Mouse (Mus musculus): ENCODE data around the gene Cdkn2d. TPM values are rescaled to one million over a fixed set of nuclear protein-coding genes. Genes with fewer than 3 reads are reported as not detected.
A peak's percentile ranks its signal among the peaks of the same experiment; 100 is the strongest.
"Not testable (repeated sequence)": the region's sequence is repeated elsewhere in the genome, so short reads cannot be mapped to it uniquely, and the experiment has no call there.

The Cdkn2d gene
- total RNA-seq (2021), result 10 to 100 TPM; 17.9 to 21.1 TPM
- long read RNA-seq, experiment 1, transcript Cdkn2d-203 (2 exons, 1,423 nt), result major isoform, 43 of 47 reads
- long read RNA-seq, experiment 1, partial matches to known transcripts, result 0 of 47 reads
- long read RNA-seq, experiment 1, other reads (novel, unspliced or antisense), result 0 of 47 reads
- long read RNA-seq, experiment 2, transcript Cdkn2d-203 (2 exons, 1,423 nt), result major isoform, 27 of 28 reads
- long read RNA-seq, experiment 2, partial matches to known transcripts, result 1 of 28 reads
- long read RNA-seq, experiment 2, other reads (novel, unspliced or antisense), result 0 of 28 reads

DNA sequence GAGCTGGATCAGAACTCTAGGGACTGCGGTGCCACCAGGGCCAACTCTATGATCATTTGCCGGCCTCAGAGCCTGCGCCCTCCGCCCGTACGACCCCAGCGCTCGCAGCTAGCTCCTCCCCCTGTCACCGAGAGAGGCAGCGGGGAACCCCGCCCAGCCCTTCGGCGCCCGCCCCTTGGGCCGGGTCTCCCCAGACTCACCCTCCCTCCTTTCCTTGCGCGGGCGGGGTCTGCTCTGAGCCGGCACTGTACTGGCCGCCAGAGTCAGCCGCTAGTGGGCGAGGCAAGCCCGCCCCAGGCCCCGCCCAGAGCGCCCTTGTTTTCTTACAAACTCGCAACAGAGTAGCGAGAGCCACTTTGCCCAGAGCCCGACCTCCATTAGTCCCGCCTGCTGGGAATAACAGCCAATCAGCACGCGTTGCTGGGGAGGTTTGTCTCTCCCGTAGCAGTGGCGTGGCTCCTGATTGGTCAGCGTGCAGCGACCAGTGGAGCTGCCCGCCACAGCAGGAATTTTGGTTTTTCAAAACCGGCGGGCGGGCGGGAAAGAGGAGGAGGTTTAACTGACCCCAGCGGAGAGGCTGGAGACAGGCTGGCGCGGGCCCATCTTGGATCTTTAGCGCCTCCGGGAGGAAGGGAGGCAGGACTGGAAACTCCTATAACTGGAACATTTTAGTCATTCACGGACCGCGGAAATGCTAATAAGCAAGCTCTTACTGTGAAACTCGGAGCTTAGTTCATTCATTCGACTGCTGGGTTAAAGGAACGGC, at the start of gene Cdkn2d:
TSS of gene Cdkn2d (minus strand) at position 386 of the 766 bp plus-strand sequence.
- DNase-seq, result peak; percentile 99 to 100
- intact Hi-C loops (cut with DNase I), result no loop called here

DNA sequence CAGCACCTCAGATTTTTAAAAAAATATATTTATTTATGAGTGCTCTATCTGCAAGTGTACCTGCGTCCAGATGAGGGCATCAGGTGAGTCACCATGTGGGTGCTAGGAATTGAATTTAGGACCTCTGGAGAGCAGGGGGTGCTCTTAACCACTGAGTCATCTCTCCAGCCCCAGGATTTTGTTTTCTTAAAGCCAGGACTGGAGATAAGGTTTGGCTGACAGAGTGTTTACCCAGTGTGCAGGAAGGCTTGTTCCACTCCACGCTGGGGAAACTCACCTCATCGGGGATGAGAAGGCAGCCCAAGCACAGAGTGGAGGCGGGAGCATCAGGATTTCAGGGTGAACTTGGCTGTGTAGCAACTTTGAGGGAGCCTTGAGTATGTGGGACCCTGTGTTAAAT, 49.2 kb upstream of the Cdkn2d start:
- intact Hi-C loops (cut with DNase I), result no loop called here
- no peak for DNase-seq

GRCm38 (mm10) chr9:21337652-21338051, 46.4 kb upstream of the Cdkn2d start:
- intact Hi-C loops (cut with DNase I), result no loop called here
- peak; percentile 54 to 71 for DNase-seq

- no peak for DNase-seq
- intact Hi-C loops (cut with DNase I), result no loop called here
Measured at GRCm38 (mm10) chr9:21336491-21336890, 45.3 kb upstream of the Cdkn2d start.

DNA sequence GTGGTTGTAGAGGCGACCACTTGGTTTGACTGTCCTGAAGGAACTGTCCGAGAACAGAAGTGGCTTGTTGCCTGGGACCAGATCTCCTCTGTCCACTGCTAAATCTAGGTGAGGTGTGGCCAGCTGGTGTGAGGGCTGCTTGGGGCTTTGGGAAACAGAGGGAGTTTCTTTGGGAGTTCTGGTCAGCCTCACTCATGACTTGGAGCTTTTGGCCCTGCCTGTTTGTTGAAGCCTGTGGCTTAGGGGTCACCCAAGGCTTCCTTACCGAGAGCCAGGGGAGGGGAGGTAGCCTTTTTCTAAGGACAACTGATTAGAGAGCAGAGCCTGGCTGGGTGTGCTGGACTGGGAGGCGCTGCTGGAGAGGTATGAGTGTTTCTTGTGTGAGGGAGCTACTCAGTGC, 44.2 kb upstream of the Cdkn2d start:
- peak; percentile 40 to 54 for DNase-seq
- intact Hi-C loops (cut with DNase I), result no loop called here

- intact Hi-C loops (cut with DNase I), result no loop called here
- DNase-seq, result no peak
Measured at GRCm38 (mm10) chr9:21334747-21335146, 43.5 kb upstream of the Cdkn2d start.

- no peak for DNase-seq
- intact Hi-C loops (cut with DNase I), result no loop called here
Measured at GRCm38 (mm10) chr9:21333523-21333922, 42.3 kb upstream of the Cdkn2d start.

DNA sequence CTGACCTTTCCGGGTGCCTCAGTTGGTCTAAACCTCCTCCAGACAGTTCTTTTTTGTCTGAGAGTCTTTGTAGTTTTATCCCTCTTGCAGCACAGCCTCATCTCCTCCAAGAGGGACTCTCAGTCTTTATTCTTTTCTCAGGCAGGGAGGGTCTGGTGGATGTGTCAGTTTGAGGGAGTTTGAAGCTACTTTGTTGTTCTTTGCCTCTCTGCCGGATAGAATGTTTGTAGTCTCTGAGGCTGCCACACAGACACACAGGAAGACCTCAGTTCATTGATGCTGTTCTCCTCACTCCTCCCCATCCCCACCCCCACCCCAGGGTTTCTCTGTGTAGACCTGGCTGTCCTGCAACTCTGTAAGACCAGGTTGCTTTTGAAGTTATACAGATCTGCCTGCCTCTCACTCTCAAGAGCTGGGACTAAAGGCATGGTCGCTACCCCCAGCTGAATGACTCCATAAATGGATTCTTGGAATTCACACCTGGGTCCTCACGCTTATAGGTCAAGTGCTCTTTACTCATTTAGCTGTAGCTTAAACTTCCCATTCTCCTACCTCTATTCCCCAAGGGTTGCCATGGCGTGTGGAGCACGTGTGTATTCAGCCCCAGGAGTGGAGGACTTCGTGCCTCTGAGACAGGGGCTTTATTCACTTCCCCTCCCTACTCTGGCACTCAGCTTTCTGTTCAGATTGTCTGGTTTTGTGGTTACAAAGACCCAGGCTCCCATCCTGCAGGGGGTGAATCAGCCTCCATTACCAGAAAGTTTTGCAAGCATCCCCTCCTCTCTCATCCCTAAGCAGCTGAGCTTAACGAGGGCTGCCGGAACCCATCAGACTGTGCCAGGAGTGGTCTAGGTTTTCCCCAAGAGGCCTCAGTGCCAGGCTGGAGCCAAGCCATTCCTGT, 41.2 kb upstream of the Cdkn2d start:
- DNase-seq, result no peak

GRCm38 (mm10) chr9:21331365-21332140, 40.3 kb upstream of the Cdkn2d start:
- no peak for DNase-seq
- intact Hi-C loops (cut with DNase I), result no loop called here

More for the DNA sequence above, 41.2 kb upstream of the Cdkn2d start:
- intact Hi-C loops (cut with DNase I), result no loop called here

- intact Hi-C loops (cut with DNase I), result no loop called here
Measured at GRCm38 (mm10) chr9:21329699-21330289, 38.6 kb upstream of the Cdkn2d start.

DNA sequence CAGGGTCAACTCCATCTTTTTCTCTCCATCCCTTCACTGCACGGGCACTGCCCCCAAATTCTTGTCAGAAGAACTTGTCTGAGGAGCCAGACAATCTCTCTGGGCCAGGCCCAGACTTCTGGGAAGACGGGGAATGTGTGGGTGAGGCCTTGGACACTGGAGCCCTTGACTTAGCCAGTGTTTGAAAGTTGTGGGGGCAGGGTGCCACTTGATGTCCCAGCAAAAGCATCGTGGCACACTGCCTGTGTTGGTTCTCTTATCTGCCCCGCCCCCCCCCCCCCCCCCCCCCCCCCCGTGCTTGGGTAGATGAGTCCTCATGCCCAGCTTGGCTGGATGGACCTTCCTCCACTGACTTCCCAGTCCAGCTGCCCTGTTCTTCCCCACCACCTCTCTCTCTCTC, 37.8 kb upstream of the Cdkn2d start:
- intact Hi-C loops (cut with DNase I), result no loop called here

More at GRCm38 (mm10) chr9:21329699-21330289, 38.6 kb upstream of the Cdkn2d start:
- no peak for DNase-seq

GRCm38 (mm10) chr9:21328041-21328440, 36.8 kb upstream of the Cdkn2d start:
- intact Hi-C loops (cut with DNase I), result no loop called here
- no peak for DNase-seq

More for the DNA sequence above, 37.8 kb upstream of the Cdkn2d start:
- peak; percentile 63 to 71 for DNase-seq

- intact Hi-C loops (cut with DNase I), result no loop called here
- DNase-seq, result no peak
Measured at GRCm38 (mm10) chr9:21327569-21327968, 36.4 kb upstream of the Cdkn2d start.

GRCm38 (mm10) chr9:21324269-21324668, 33.1 kb upstream of the Cdkn2d start:
- no peak for DNase-seq
- intact Hi-C loops (cut with DNase I), result no loop called here

- intact Hi-C loops (cut with DNase I); DNase-seq: not testable (repeated sequence)
Measured at GRCm38 (mm10) chr9:21322917-21323297, 31.7 kb upstream of the Cdkn2d start.

DNA sequence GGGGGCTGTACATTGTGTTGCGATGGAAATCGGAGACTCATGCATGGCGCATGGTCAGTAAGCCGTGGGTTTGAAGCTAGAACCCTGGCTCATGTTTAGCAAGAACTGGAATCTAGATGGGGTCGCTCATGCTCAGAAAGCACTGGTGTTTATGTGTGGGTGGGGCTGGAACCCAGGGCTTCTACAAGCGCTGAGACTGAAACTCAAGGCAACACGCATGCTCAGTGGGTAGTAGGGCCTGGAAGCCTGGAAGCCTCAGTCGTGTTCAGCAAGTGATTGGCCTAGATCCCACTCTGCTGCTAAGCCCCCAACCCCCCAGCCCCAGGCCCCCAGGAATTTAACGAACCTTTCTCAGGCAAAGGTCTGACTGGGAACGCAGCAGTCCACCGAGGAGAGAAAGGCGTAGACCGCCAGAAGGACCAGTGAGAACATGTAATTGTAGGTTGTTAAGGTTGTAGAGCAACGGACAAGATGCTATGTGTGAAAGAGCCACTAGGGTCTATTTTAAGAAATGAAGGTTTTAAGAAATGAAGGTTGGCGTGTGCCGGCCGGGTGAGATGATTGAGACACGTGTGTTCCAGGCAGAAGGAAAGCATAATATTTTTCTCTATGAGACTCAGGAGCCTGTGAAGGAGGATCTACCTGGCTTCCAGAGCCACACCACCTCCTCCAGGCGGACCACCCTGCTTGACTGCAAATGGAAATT, 31.2 kb upstream of the Cdkn2d start:
- intact Hi-C loops (cut with DNase I), result no loop called here
- DNase-seq, result no peak

GRCm38 (mm10) chr9:21321513-21321835, 30.3 kb upstream of the Cdkn2d start:
- DNase-seq, result peak; percentile 37 to 41
- intact Hi-C loops (cut with DNase I), result no loop called here

DNA sequence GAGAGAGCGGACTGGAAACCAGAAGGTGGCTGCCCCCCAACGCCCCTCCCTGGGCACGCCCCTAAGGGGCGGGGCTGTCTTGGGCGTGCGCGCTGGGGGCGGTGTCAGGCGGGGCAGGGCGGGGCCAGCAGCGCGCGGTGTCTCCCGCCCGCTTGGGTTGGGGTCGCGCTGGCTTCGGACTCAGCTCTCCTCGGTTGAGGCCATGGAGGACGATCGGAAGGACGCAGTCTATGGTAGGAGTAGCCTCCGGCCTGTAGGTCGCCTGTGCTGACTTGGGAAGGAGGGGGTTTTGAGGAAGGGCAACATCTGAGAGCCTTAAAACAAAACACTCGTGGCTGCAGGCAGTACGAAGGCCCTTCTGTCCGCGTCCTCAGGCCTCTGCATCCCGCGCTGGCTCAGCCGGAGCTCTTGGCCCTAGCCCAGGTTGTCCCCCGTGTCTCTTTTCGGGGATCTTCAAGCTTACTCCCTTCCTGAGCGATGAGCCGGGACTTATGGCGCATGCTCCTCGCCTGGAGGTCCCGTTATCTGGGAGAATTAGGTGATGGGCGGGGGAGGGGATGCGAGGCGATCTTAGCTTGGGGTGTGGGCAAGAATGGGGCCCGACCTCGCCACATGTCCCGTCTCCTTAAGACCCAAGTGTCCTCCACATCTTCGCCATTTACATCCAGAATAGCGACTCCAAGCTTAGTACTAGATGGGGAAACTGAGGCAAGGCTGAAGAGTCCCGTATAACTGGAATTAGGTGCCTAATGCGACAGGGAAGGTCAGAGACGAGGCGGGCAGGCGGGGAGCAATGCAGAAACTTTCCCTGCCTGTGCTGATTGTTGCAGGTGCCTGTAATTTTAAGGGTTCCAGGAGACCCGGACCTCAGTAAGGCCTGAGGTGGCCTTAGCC, 29.7 kb upstream of the Cdkn2d start, which contains the start of gene Slc44a2:
TSS of gene Slc44a2 (plus strand) at position 80 of the 894 bp plus-strand sequence.
- DNase-seq, result peak; percentile 93 to 95
- intact Hi-C loops (cut with DNase I), result no loop called here
